Mouse (Mus musculus) urinary bladder, postnatal 4 days (tissue): ENCODE results near the gene Slc9a9.

Experiments
- DNase-seq, 2 experiments: peaks; one replicate each; pipeline ENCODE4 v3.0.0; 2021 to 2022; ENCODE audit warnings: low spot score in 2 of 2

The Slc9a9 gene

DNA sequence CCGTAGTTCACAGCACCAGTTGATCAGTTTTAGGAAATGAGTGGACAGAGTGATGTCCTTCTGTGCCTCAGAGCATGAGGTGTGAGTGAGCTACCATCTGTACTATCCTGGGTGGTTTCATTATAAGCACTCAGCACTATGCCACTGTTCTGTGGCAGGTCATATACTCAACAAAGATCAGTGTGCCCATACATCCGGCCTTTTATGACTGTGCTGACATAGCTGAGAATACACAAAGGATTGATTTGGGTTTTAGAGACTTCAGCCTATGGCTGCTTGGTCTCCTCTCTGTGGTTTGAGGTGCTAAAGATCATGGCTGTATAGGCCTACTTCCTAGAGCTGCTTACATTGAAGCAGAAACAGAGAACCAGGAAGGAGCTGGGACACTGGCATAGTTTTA is 12.6 kb downstream of the Slc9a9 start:
- no peak for DNase-seq

- no peak for DNase-seq
Observed at GRCm38 (mm10) chr9:94685640-94686039, 15.9 kb downstream of the Slc9a9 start.

GRCm38 (mm10) chr9:94686380-94686779 is 16.7 kb downstream of the Slc9a9 start:
- no peak for DNase-seq

- DNase-seq, result no peak
Observed at GRCm38 (mm10) chr9:94687203-94687859, 17.6 kb downstream of the Slc9a9 start.

- DNase-seq, result no peak
Observed at GRCm38 (mm10) chr9:94691311-94692087, 21.8 kb downstream of the Slc9a9 start.

DNA sequence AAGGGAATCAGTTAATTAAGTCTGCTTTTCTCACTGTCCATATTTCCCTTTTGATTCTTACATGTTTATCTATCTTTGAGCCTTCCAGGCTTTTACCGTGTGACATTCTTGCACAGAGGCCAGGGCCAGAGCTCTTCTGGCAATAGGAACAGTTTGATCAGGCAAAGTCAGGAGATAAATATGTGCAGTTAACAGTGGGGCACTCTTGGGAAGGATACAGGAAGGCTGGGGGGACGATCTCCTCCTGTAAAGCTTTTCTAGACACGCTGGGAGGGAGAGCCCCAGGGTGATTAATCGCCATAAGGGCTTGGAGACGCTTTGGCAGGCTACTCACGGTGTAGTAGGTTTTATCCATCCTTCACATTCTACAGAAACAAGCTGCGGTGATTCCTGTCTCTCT is 22.4 kb downstream of the Slc9a9 start:
- no peak for DNase-seq

DNA sequence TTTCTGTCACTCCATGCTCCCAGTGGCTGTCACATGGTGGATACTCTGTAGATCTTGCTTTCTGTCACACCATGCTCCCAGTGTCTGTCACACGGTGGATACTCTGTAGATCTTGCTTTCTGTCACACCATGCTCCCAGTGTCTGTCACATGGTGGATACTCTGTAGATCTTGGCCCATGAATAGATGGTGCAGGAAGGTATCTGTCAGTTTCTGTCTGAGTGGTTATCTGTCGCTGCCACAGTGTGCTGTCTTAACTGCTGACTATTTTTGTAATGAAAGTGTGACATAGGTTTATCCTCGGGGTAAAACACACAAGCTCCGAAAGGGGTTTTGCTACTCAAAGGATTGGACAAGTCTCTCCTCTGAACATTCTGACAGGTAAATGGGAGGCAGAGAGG is 24.5 kb downstream of the Slc9a9 start:
- DNase-seq, result no peak

DNA sequence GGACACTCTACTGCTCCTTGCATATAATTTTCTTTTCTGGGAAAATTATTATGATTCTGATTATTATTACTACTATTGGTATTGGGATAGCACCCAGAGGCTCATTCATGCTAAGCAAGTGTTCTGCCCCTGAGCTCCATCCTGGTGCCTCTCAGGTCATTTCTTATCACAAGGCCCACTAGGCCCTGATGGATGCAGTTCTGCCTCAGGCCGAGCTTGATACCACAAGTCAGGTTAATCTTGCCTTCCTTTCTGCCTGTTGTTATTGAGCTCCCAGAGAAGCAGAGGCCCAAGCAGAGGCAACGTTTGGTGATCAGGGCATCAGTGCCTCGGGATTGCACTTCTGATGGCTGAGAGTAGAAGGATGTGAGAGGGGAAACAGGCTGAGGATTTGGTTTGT is 25.3 kb downstream of the Slc9a9 start:
- DNase-seq, result no peak

GRCm38 (mm10) chr9:94696539-94697079 is 26.9 kb downstream of the Slc9a9 start:
- DNase-seq, result no peak

GRCm38 (mm10) chr9:94698175-94698574 is 28.5 kb downstream of the Slc9a9 start:
- no peak for DNase-seq

GRCm38 (mm10) chr9:94700549-94700948 is 30.8 kb downstream of the Slc9a9 start:
- DNase-seq, result no peak

GRCm38 (mm10) chr9:94701193-94701869 is 31.6 kb downstream of the Slc9a9 start:
- DNase-seq, result no peak

DNA sequence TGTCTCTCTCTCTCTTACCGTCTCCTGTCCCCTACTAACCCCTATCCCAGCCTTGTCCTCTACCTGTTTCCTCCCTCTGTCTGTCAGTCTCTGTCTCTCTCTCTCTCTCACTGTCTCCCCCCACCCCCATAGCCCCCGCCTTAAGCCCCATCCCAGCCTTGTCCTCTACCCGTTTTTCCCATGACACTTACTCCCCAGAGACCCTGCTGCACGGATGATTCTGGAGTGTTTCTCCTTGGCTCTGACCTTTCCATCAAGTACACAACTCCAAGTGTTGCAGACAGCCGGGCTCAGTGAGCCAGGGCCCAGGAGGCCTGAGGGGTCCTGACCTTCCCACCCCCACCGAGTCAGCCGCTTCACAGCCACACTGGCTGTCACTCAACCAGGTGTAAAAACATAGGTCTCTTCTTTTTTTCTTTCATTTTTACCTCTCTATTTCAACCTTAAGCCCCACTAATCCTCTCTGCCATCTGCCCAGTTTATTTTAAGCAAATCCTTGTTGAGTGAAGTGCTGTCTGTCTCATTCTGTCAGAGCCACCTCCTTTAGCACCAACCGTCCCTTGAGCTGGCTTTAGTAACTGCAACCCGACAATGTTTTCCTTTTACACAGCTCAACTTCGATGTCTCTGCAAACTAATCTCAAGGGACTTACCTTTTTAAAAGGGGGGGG is 32.4 kb downstream of the Slc9a9 start:
- DNase-seq, result no peak

DNA sequence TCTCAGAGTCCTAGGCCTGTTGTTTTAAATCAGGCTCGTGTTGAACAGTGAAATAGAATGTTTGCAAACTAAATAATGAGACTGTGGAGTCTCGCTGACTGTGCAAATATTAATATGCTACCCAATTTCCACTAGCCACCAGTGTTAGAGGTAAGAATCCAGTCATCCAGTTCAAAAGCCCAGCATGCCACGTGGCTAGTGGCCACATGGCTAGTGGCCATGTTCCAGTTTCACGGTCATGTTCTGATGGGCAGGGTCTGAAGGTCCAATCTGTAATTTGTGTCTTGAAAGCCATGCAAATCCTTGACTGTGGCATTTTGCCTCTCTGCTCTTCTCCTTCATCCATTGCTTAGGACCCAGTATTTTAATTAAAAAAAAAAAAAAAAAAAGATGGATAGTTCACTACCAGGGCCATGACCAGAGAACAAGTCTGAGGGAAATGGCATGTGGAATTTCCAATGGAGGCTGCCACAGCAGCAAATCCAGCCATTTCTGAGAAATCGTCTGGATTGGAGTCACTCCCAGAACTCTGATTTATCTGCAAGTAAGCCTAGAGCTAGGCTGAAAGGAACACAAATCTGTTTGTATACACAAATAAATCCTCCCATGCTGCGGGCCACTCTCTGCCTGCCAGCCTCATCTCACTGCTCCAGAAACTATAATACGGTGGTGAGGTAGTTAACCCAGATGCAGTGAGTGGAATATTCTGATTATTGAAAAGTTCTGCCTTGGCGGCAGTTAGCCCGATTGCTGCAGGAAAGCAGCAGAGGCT is 35.5 kb downstream of the Slc9a9 start:
- no peak for DNase-seq

DNA sequence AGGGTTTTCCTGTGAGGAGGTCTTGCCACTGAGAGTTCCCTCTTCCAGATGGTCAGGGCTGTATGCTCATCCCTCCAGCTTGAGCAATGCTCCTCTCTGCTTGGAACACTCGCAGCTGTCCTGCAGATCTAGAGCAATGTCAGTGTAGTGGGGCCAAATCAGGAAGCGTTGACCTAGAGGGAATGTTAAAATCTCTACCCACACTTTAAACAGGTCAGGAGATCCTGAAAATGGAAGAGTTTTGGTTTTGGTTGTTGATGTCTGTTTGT is 36.0 kb downstream of the Slc9a9 start:
- DNase-seq, result no peak

DNA sequence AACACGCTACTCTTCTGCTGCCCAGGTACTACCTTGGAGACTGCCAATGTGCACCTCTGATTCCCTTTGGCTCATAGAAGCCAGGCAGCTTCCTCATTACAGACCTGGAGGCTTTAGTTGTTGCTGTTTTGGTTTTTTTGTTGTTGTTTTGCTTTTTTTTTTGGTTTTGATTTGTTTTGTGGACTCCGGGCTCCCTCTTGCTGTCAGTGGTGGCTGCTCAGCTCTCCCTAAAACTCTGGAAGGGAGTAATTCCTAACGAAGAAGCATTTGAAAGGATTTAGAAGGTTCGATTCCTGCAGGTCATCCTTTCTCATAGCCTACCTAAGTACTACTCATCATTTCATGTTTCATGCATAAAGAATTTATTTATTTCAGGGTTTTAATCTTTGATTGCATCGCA is 42.4 kb downstream of the Slc9a9 start:
- no peak for DNase-seq

GRCm38 (mm10) chr9:94716695-94717094 is 47.0 kb downstream of the Slc9a9 start:
- DNase-seq, result no peak

- no peak for DNase-seq
Observed at GRCm38 (mm10) chr9:94723631-94724030, 53.9 kb downstream of the Slc9a9 start.

- no peak for DNase-seq
Observed at GRCm38 (mm10) chr9:94725121-94725520, 55.4 kb downstream of the Slc9a9 start.

DNA sequence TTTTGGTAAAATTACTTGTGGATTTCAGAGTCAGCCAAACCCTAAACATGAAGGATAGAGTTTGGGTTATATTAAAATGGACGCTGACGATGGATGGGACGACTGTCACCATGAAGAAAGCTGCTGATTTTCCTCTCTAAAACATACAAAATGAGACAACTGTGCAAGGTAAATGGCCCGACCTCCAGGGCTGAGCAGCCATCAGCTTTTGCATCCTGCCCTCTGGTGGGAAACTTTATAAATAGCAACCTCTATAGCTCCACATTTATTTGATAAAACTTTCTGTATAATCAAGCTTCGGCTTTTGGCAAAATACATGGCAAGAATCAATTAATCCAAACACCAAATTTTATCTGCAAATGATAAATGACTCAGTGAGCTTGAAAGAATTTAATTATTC is 57.7 kb downstream of the Slc9a9 start:
- no peak for DNase-seq

GRCm38 (mm10) chr9:94730396-94730795 is 60.7 kb downstream of the Slc9a9 start:
- no peak for DNase-seq

DNA sequence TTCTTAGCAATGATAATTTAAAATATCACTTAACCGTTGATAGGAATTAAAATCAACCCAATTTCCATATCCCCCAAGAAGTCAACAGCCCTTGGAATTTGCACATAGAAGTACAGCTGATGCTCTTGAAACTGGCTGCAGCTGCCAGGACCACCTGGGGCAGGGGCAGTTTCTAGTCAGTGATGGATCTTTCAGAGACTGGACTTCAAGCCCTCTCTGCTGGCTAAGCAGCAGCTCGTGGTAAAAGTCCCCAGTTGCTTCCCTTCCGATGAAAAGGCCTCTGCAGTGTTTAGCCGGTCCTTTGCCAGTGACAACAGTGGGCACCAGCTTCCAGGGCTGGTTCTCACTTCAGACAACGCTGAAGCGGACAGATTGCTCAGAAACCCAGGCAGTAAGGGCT is 62.4 kb downstream of the Slc9a9 start:
- no peak for DNase-seq
